Mouse (Mus musculus): ENCODE data around the gene Lrp2bp. TPM values are rescaled to one million over a fixed set of nuclear protein-coding genes. Genes with fewer than 3 reads are reported as not detected.
A peak's percentile ranks its signal among the peaks of the same experiment; 100 is the strongest.

Lrp2bp gene
- under 1 TPM; 0.54 to 1.00 TPM for total RNA-seq (2021)

- intact Hi-C loops (cut with DNase I), result no loop called here
- DNase-seq (ENCODE audit: low spot score in 2 of 2), result peak; percentile 32 to 36
Observed at GRCm38 (mm10) chr8:45999138-45999783, at the start of gene Lrp2bp. Gene Lrp2bp (plus strand): TSS chr8:45999303.

GRCm38 (mm10) chr8:45950622-45951021 lies 48.5 kb upstream of the Lrp2bp start:
- no peak for DNase-seq (ENCODE audit: low spot score in 2 of 2)
- intact Hi-C loops (cut with DNase I), result no loop called here

GRCm38 (mm10) chr8:45970894-45971293 lies 28.2 kb upstream of the Lrp2bp start:
- intact Hi-C loops (cut with DNase I), result no loop called here
- no peak for DNase-seq (ENCODE audit: low spot score in 2 of 2)

GRCm38 (mm10) chr8:45973988-45974505 lies 25.1 kb upstream of the Lrp2bp start:
- intact Hi-C loops (cut with DNase I), result no loop called here
- no peak for DNase-seq (ENCODE audit: low spot score in 2 of 2)

GRCm38 (mm10) chr8:45975126-45975836 lies 23.8 kb upstream of the Lrp2bp start, which contains the start of the genes 1700029J07Rik and Ufsp2:
Gene 1700029J07Rik (minus strand): TSS chr8:45975252.
Gene Ufsp2 (plus strand): TSS chr8:45975528.
- intact Hi-C loops (cut with DNase I), result no loop called here

GRCm38 (mm10) chr8:45975837-45976468 lies 23.1 kb upstream of the Lrp2bp start:
- DNase-seq (ENCODE audit: low spot score in 2 of 2), result no peak
- intact Hi-C loops (cut with DNase I), result no loop called here

More at GRCm38 (mm10) chr8:45975126-45975836, 23.8 kb upstream of the Lrp2bp start, which contains the start of the genes 1700029J07Rik and Ufsp2:
- DNase-seq (ENCODE audit: low spot score in 2 of 2), result peak; percentile 97 to 98

- DNase-seq (ENCODE audit: low spot score in 2 of 2), result no peak
- intact Hi-C loops (cut with DNase I), result no loop called here
Observed at GRCm38 (mm10) chr8:45986665-45987064, 12.4 kb upstream of the Lrp2bp start.

- intact Hi-C loops (cut with DNase I), result no loop called here
- DNase-seq (ENCODE audit: low spot score in 2 of 2), result no peak
Observed at GRCm38 (mm10) chr8:45988189-45988588, 10.9 kb upstream of the Lrp2bp start.

GRCm38 (mm10) chr8:45990631-45991310 lies 8.3 kb upstream of the Lrp2bp start:
- no peak for DNase-seq (ENCODE audit: low spot score in 2 of 2)
- intact Hi-C loops (cut with DNase I), result no loop called here

- intact Hi-C loops (cut with DNase I), result no loop called here
Observed at GRCm38 (mm10) chr8:45994111-45994510, 5.0 kb upstream of the Lrp2bp start.

GRCm38 (mm10) chr8:45995576-45995975 lies 3.5 kb upstream of the Lrp2bp start:
- no peak for DNase-seq (ENCODE audit: low spot score in 2 of 2)
- intact Hi-C loops (cut with DNase I), result no loop called here

More at GRCm38 (mm10) chr8:45994111-45994510, 5.0 kb upstream of the Lrp2bp start:
- DNase-seq (ENCODE audit: low spot score in 2 of 2), result no peak

GRCm38 (mm10) chr8:45998228-45998627 lies 875 bp upstream of the Lrp2bp start:
- intact Hi-C loops (cut with DNase I), result no loop called here
- no peak for DNase-seq (ENCODE audit: low spot score in 2 of 2)

GRCm38 (mm10) chr8:45999784-46000705 lies 942 bp downstream of the Lrp2bp start:
- intact Hi-C loops (cut with DNase I), result loop anchor here (5.0 kb wide), 1 partner anchor 162 kb away; no protein-coding TSS in a partner anchor
- DNase-seq (ENCODE audit: low spot score in 2 of 2), result peak; percentile 99

- intact Hi-C loops (cut with DNase I), result no loop called here
- no peak for DNase-seq (ENCODE audit: low spot score in 2 of 2)
Observed at GRCm38 (mm10) chr8:46005596-46005995, 6.5 kb downstream of the Lrp2bp start, which contains the start of gene Ankrd37. Gene Ankrd37 (minus strand): TSS chr8:46005707.

- intact Hi-C loops (cut with DNase I), result no loop called here
- no peak for DNase-seq (ENCODE audit: low spot score in 2 of 2)
Observed at GRCm38 (mm10) chr8:46007050-46007672, 8.1 kb downstream of the Lrp2bp start.

- intact Hi-C loops (cut with DNase I), result loop anchor here (5.0 kb wide), 1 partner anchor 142 kb away; the partner anchor contains the start of genes Cfap97 and Snx25
- DNase-seq (ENCODE audit: low spot score in 2 of 2), result no peak
Observed at GRCm38 (mm10) chr8:46010306-46010705, 11.2 kb downstream of the Lrp2bp start.

- intact Hi-C loops (cut with DNase I), result loop anchor here (5.0 kb wide), 1 partner anchor 141 kb away; the partner anchor contains the start of genes Cfap97 and Snx25
Observed at GRCm38 (mm10) chr8:46010746-46011680, 11.9 kb downstream of the Lrp2bp start.

More at GRCm38 (mm10) chr8:46010746-46011680, 11.9 kb downstream of the Lrp2bp start:
- DNase-seq (ENCODE audit: low spot score in 2 of 2), result peak; percentile 17 to 25
